Mouse (Mus musculus): ENCODE results near the gene Rnf222.

DNA sequence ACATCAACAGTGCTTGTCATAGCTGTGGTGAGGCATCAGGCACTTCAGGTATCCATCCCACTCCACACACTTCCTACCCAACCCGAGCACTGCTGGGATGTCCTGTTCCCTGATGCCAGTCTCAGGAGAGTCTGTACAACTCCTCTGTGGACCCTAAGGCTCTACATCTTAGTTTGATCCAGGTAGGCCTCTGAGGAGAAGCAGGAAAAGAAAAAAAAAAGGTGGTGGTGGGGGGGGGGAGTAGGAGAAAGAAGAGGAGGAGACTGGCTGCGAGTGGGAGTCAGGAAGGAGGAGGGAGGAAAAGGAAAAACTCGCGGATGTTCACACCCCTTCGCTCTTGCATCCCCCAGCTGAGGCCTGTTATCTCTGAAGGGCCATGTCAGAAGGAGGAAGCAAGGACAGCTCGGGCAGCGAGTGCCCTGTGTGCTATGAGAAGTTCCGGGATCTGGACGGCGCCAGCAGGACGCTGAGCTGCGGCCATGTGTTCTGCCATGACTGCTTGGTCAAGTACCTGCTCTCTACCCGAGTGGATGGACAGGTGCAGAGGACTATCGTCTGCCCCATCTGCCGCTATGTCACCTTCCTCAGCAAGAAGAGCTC is 4.0 kb downstream of the Rnf222 start:
- no peak for TF ChIP-seq CTCF (IDR thresholded peaks at IDR 0.05; ENCODE audit: low read depth)
- no peak for TF ChIP-seq EP300 (IDR thresholded peaks at IDR 0.05; ENCODE audit: low read depth)
